Mouse (Mus musculus) liver, embryonic 14.5 days (tissue): ENCODE results near the gene Adat2.

ENCODE experiments used
- CTCF ChIP-seq: IDR thresholded peaks from 2 replicates; pipeline ENCODE4 v1.5.1; 2016; ENCODE audit warnings: antibody characterized with exemption, low read depth, control low read depth
- EP300 ChIP-seq: IDR thresholded peaks from 2 replicates; pipeline ENCODE4 v1.6.1; 2016; ENCODE audit warnings: antibody characterized with exemption, low read depth

- no peak for TF ChIP-seq CTCF
- TF ChIP-seq EP300: no peak
These were observed 24.5 kb upstream of the Adat2 start for GRCm38 (mm10) chr10:13528155-13528554.
